Mouse (Mus musculus): ENCODE measurements at regions not wholly inside any gene's neighbourhood (a gene's known extent, or its start where the extent isn't known, plus 50 kb on each side); places are given as distances from the start of the nearest gene placed in this dataset.

- no peak overlapping the region for H3K27ac ChIP-seq (ENCODE audit: insufficient read depth, low read depth)
- in situ Hi-C loops (cut with MboI; ENCODE audit: low pct_ligation_motif_present, low pct_unique_long_range_greater_than_20kb, low sequenced_read_pairs) (no loop called here), dilution Hi-C loops (cut with MboI; ENCODE audit: extremely low pct_ligation_motif_present, extremely low pct_unique_long_range_greater_than_20kb, low sequenced_read_pairs) (no loop called here)
- peaks cover 0 to 7% of the 10 kb centered on the region in 2 experiments; a peak in 2 of 4 replicates for H3K4me1 ChIP-seq (ENCODE audit: control insufficient read depth in 1 of 2, insufficient read depth in 2 of 2)
- TF ChIP-seq PAX5 (IDR thresholded peaks at IDR 0.05; ENCODE audit: low read length): no peak
- no peak for TF ChIP-seq MXI1 (IDR thresholded peaks at IDR 0.05; ENCODE audit: low read depth, low read length)
- TF ChIP-seq NRF1 (IDR thresholded peaks at IDR 0.05; ENCODE audit: low read depth, low read length): no peak
- no peak for TF ChIP-seq IRF4 (IDR thresholded peaks at IDR 0.05; ENCODE audit: low read depth, low read length)
- TF ChIP-seq MAX (IDR thresholded peaks at IDR 0.05; ENCODE audit: low read length): no peak
- TF ChIP-seq E2F4 (IDR thresholded peaks at IDR 0.05; ENCODE audit: insufficient replicate concordance, low read depth, low read length): no peak
- no peak for TF ChIP-seq BHLHE40 (IDR thresholded peaks at IDR 0.05; ENCODE audit: low read depth, low read length)
- no peak for TF ChIP-seq TBP (conservative IDR thresholded peaks at IDR 0.05; ENCODE audit: low read depth, low read length)
- no peak for TF ChIP-seq POLR2AphosphoS2 (IDR thresholded peaks at IDR 0.05; ENCODE audit: low read depth, low read length)
- no peak for TF ChIP-seq CHD2 (IDR thresholded peaks at IDR 0.05; ENCODE audit: low read length)
- no peak for TF ChIP-seq EP300 (IDR thresholded peaks at IDR 0.05; ENCODE audit: low read length)
- no peak for TF ChIP-seq UBTF (IDR thresholded peaks at IDR 0.05; ENCODE audit: low read depth, low read length)
- no peak for TF ChIP-seq ETS1 (conservative IDR thresholded peaks at IDR 0.05; ENCODE audit: low read depth, low read length)
- TF ChIP-seq JUND (conservative IDR thresholded peaks at IDR 0.05; ENCODE audit: low read depth, low read length): no peak
- TF ChIP-seq CHD1 (IDR thresholded peaks at IDR 0.05; ENCODE audit: low read depth, low read length): no peak
- no peak for TF ChIP-seq CTCF (conservative IDR thresholded peaks at IDR 0.05 in 1 of 2, IDR thresholded peaks at IDR 0.05 in 1 of 2; ENCODE audit: low read depth in 2 of 2, low read length in 2 of 2)
- no peak for TF ChIP-seq RCOR1 (conservative IDR thresholded peaks at IDR 0.05; ENCODE audit: low read depth, low read length)
- no peak for TF ChIP-seq USF2 (conservative IDR thresholded peaks at IDR 0.05; ENCODE audit: low read depth, low read length)
- H3K36me3 ChIP-seq (replicated peaks in 1 of 2; ENCODE audit: control insufficient read depth in 1 of 2, insufficient read depth in 1 of 2, low read length in 1 of 2): no peaks in the 10 kb centered on the region
- no peaks in the 10 kb centered on the region for H3K79me2 ChIP-seq (replicated peaks; ENCODE audit: control insufficient read depth, extremely low read depth, insufficient read depth, poor library complexity, severe bottlenecking)
- no peaks in the 10 kb centered on the region for H3K9me3 ChIP-seq (replicated peaks; ENCODE audit: low read length)
- no peak overlapping the region for H3K4me3 ChIP-seq (replicated peaks in 1 of 3; ENCODE audit: low read depth in 2 of 3, low read length in 2 of 3, poor library complexity in 1 of 3)
- H3K4me2 ChIP-seq (ENCODE audit: insufficient read depth, low read depth, poor library complexity, severe bottlenecking): no peak overlapping the region
- peaks cover 13% of the 10 kb centered on the region for H3K27me3 ChIP-seq (replicated peaks)
- no peak overlapping the region for H3K9ac ChIP-seq (ENCODE audit: insufficient read depth, low read depth)
- no peak for DNase-seq (ENCODE audit: extremely low read depth)
Observed at GRCm38 (mm10) chr2:28287210-28287860, 94.5 kb downstream of the Olfm1 start.

GRCm38 (mm10) chr2:28289339-28289738, 96.5 kb downstream of the Olfm1 start:
- Histone ChIP-seq H3K9ac (ENCODE audit: insufficient read depth, low read depth) (no peak overlapping the region), H3K27ac (ENCODE audit: insufficient read depth, low read depth) (no peak overlapping the region), H3K4me2 (ENCODE audit: insufficient read depth, low read depth, poor library complexity, severe bottlenecking) (no peak overlapping the region), H3K4me1 (ENCODE audit: control insufficient read depth in 1 of 2, insufficient read depth in 2 of 2) (peaks cover 0 to 7% of the 10 kb centered on the region in 2 experiments; a peak in 2 of 4 replicates), H3K36me3 (replicated peaks in 1 of 2; ENCODE audit: control insufficient read depth in 1 of 2, insufficient read depth in 1 of 2, low read length in 1 of 2) (no peaks in the 10 kb centered on the region), H3K4me3 (replicated peaks in 1 of 3; ENCODE audit: low read depth in 2 of 3, low read length in 2 of 3, poor library complexity in 1 of 3) (no peak overlapping the region), H3K9me3 (replicated peaks; ENCODE audit: low read length) (no peaks in the 10 kb centered on the region), H3K79me2 (replicated peaks; ENCODE audit: control insufficient read depth, extremely low read depth, insufficient read depth, poor library complexity, severe bottlenecking) (no peaks in the 10 kb centered on the region), H3K27me3 (replicated peaks) (peaks cover 24% of the 10 kb centered on the region)
- dilution Hi-C loops (cut with MboI; ENCODE audit: extremely low pct_ligation_motif_present, extremely low pct_unique_long_range_greater_than_20kb, low sequenced_read_pairs): no loop called here
- in situ Hi-C loops (cut with MboI; ENCODE audit: low pct_ligation_motif_present, low pct_unique_long_range_greater_than_20kb, low sequenced_read_pairs): no loop called here
- no peak for DNase-seq (ENCODE audit: extremely low read depth)
- TF ChIP-seq ETS1 (conservative IDR thresholded peaks at IDR 0.05; ENCODE audit: low read depth, low read length): no peak
- no peak for TF ChIP-seq MYC (IDR thresholded peaks at IDR 0.05; ENCODE audit: low read depth, low read length)
- TF ChIP-seq GABPA (IDR thresholded peaks at IDR 0.05; ENCODE audit: insufficient replicate concordance, low read depth, low read length): no peak
- TF ChIP-seq BHLHE40 (IDR thresholded peaks at IDR 0.05; ENCODE audit: low read depth, low read length): no peak
- no peak for TF ChIP-seq KAT2A (IDR thresholded peaks at IDR 0.05; ENCODE audit: insufficient replicate concordance, low read length)
- no peak for TF ChIP-seq PAX5 (IDR thresholded peaks at IDR 0.05; ENCODE audit: low read length)
- TF ChIP-seq ELF1 (IDR thresholded peaks at IDR 0.05; ENCODE audit: low read depth, low read length): no peak
- TF ChIP-seq CHD2 (IDR thresholded peaks at IDR 0.05; ENCODE audit: low read length): no peak
